16 mouse cellular contexts compared by ENCODE assay signal in the genomic region with DNA sequence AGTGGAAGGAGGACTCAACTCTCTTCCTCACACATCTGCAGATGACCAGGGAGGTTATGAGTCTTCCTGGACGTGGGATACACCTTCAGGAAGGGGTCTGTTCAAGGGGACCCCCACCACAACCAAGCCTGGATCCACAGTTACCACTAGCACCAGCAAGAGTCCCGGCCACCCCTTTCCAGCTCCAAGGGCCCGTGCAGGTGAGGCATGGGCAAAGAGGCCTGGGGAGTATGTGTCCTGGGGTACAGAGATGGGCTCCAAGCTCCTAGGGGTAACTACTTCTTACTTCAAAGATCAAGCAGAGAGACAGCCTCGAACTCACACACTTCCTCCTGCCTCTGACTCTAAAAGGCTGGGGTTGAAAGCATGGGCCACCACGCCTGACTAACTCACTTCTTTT. TPM values are rescaled to one million over a fixed set of nuclear protein-coding genes. Genes with fewer than 3 reads are reported as not detected.
"Had no signal": no experiment of that assay in that cellular context is flagged by ENCODE, and none has a peak within 500 bp of the region (broad histone marks: within the 10 kb centered on the region; RNA-seq: fewer than 3 reads in every experiment).

No protein-coding gene starts in this region.

- H3K27ac ChIP-seq: heart, embryonic 13.5 days; heart, embryonic 15.5 days; hindbrain, embryonic 13.5 days; hindbrain, embryonic 15.5 days; limb, embryonic 12.5 days; liver, embryonic 13.5 days; liver, embryonic 15.5 days had no signal

- H3K27me3 ChIP-seq: heart, embryonic 15.5 days; hindbrain, embryonic 15.5 days; limb, embryonic 12.5 days had no signal

- H3K9me3 ChIP-seq: heart, embryonic 13.5 days; heart, embryonic 15.5 days; hindbrain, embryonic 10.5 days; hindbrain, embryonic 13.5 days; hindbrain, embryonic 15.5 days; limb, embryonic 10.5 days; limb, embryonic 12.5 days; liver, embryonic 13.5 days; liver, embryonic 15.5 days had no signal

- H3K4me1 ChIP-seq: hindbrain, embryonic 15.5 days had no signal

- H3K9ac ChIP-seq: hindbrain, embryonic 15.5 days; limb, embryonic 12.5 days; liver, embryonic 13.5 days; liver, embryonic 15.5 days had no signal

- H3K36me3 ChIP-seq: heart, embryonic 13.5 days; heart, embryonic 15.5 days; hindbrain, embryonic 10.5 days; hindbrain, embryonic 13.5 days; hindbrain, embryonic 15.5 days; limb, embryonic 10.5 days; limb, embryonic 12.5 days; liver, embryonic 13.5 days; liver, embryonic 15.5 days had no signal

RNA-seq across cellular contexts. Expression of a gene that starts 17.1 kb away (rescaled TPM):
- polyA plus RNA-seq: inflammation-experienced regulatory T-cells, adult 6 months had no signal

RNA-seq across cellular contexts. Expression of a gene that starts 20.8 kb away (rescaled TPM):
- total RNA-seq: granulocyte monocyte progenitor cell, adult 5-6 weeks had no signal

RNA-seq across cellular contexts. Expression of a gene that starts 21.5 kb away (rescaled TPM):
- total RNA-seq: granulocyte monocyte progenitor cell, adult 5-6 weeks; layer of hippocampus, postnatal 10 days had no signal
- polyA plus RNA-seq: hindbrain, embryonic 10.5 days; liver, embryonic 13.5 days; liver, embryonic 15.5 days had no signal

RNA-seq across cellular contexts. Expression of a gene that starts 28.3 kb away (rescaled TPM):
- total RNA-seq: granulocyte monocyte progenitor cell, adult 5-6 weeks had no signal
- polyA plus RNA-seq: inflammation-experienced regulatory T-cells, adult 6 months; intestine, postnatal 0 days; kidney, embryonic 14.5 days; kidney, embryonic 16.5 days; limb, embryonic 10.5 days; limb, embryonic 12.5 days; liver, embryonic 11.5 days; liver, embryonic 13.5 days; liver, embryonic 15.5 days had no signal
